Mouse (Mus musculus): ENCODE measurements around the gene Gm45062. TPM values are rescaled to one million over a fixed set of nuclear protein-coding genes. Genes with fewer than 3 reads are reported as not detected.
"Not testable (repeated sequence)": the region's sequence is repeated elsewhere in the genome, so short reads cannot be mapped to it uniquely, and the experiment has no call there.

Gene Gm45062
- polyA plus RNA-seq, 1 experiment = 0.58 TPM

- Histone ChIP-seq H3K36me3 (ENCODE audit: control insufficient read depth, insufficient read depth, low read length) (peaks cover under 1% of the 10 kb centered on the region), H3K4me3 (ENCODE audit: control insufficient read depth, insufficient read depth, low read length) (no peak overlapping the region), H3K27ac (ENCODE audit: control insufficient read depth, insufficient read depth, low read length) (no peak overlapping the region), H3K27me3 (ENCODE audit: control insufficient read depth, insufficient read depth, low read length) (no peaks in the 10 kb centered on the region), H3K4me1 (replicated peaks; ENCODE audit: control insufficient read depth, insufficient read depth, low read length) (peaks cover 10% of the 10 kb centered on the region)
- 99% methylated on average over 4 of the region's 4 CpGs for WGBS
- DNase-seq = no peak
- TF ChIP-seq CTCF (IDR thresholded peaks at IDR 0.05; ENCODE audit: borderline replicate concordance, control insufficient read depth, extremely low read depth, insufficient read depth, low read length, poor library complexity) (no peak), POLR2A (IDR thresholded peaks at IDR 0.05; ENCODE audit: control insufficient read depth, extremely low read depth, insufficient read depth, low read length, poor library complexity) (no peak)
Measured at GRCm38 (mm10) chr6:8521231-8521630, 262.0 kb downstream of the Gm45062 start.

GRCm38 (mm10) chr6:8524717-8525116 lies 265.5 kb downstream of the Gm45062 start:
- H3K4me1 ChIP-seq (replicated peaks; ENCODE audit: control insufficient read depth, insufficient read depth, low read length) = peaks cover 6% of the 10 kb centered on the region
- DNase-seq = no peak
- no peaks in the 10 kb centered on the region for H3K27me3 ChIP-seq (ENCODE audit: control insufficient read depth, insufficient read depth, low read length)
- no peaks in the 10 kb centered on the region; the same call in 1 of the 2 replicates for H3K36me3 ChIP-seq (ENCODE audit: control insufficient read depth, insufficient read depth, low read length)
- WGBS = 60% methylated on average over 5 of the region's 5 CpGs
- no peak overlapping the region for H3K4me3 ChIP-seq (ENCODE audit: control insufficient read depth, insufficient read depth, low read length)
- H3K27ac ChIP-seq (ENCODE audit: control insufficient read depth, insufficient read depth, low read length) = no peak overlapping the region
- no peak for TF ChIP-seq CTCF (IDR thresholded peaks at IDR 0.05; ENCODE audit: borderline replicate concordance, control insufficient read depth, extremely low read depth, insufficient read depth, low read length, poor library complexity)
- no peak for TF ChIP-seq POLR2A (IDR thresholded peaks at IDR 0.05; ENCODE audit: control insufficient read depth, extremely low read depth, insufficient read depth, low read length, poor library complexity)

GRCm38 (mm10) chr6:8531104-8531894 lies 272.0 kb downstream of the Gm45062 start:
- Histone ChIP-seq H3K36me3 (ENCODE audit: control insufficient read depth, insufficient read depth, low read length) (0 out of 2 replicates have a peak, but pooled peaks cover 4% of the 10 kb centered on the region), H3K4me1 (replicated peaks; ENCODE audit: control insufficient read depth, insufficient read depth, low read length) (peaks cover 2% of the 10 kb centered on the region; the same call in 1 of the 2 replicates), H3K4me3 (ENCODE audit: control insufficient read depth, insufficient read depth, low read length) (no peak overlapping the region), H3K27ac (ENCODE audit: control insufficient read depth, insufficient read depth, low read length) (no peak overlapping the region), H3K27me3 (ENCODE audit: control insufficient read depth, insufficient read depth, low read length) (no peaks in the 10 kb centered on the region)
- TF ChIP-seq POLR2A (IDR thresholded peaks at IDR 0.05; ENCODE audit: control insufficient read depth, extremely low read depth, insufficient read depth, low read length, poor library complexity) = no peak
- TF ChIP-seq CTCF (IDR thresholded peaks at IDR 0.05; ENCODE audit: borderline replicate concordance, control insufficient read depth, extremely low read depth, insufficient read depth, low read length, poor library complexity) = no peak
- DNase-seq = no peak
- whole genome bisulfite sequencing = 91% methylated on average over 4 of the region's 4 CpGs

- no peaks in the 10 kb centered on the region for H3K36me3 ChIP-seq (ENCODE audit: control insufficient read depth, insufficient read depth, low read length)
Measured at GRCm38 (mm10) chr6:8536944-8537343, 277.7 kb downstream of the Gm45062 start.

DNA sequence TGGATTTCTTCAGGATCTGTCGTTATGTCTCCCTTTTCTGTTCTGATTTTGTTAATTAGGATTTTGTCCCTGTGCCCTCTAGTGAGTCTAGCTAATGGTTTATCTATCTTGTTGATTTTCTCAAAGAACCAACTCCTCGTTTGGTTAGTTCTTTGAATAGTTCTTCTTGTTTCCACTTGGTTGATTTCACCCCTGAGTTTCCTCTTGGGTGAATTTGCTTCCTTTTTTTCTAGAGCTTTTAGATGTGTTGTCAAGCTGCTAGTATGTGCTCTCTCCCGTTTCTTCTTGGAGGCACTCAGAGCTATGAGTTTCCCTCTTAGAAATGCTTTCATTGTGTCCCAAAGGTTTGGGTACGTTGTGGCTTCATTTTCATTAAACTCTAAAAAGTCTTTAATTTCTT lies 282.3 kb downstream of the Gm45062 start:
- not testable (repeated sequence) for H3K27ac ChIP-seq (ENCODE audit: control insufficient read depth, insufficient read depth, low read length); H3K27me3 ChIP-seq (ENCODE audit: control insufficient read depth, insufficient read depth, low read length); H3K4me3 ChIP-seq (ENCODE audit: control insufficient read depth, insufficient read depth, low read length); DNase-seq; H3K4me1 ChIP-seq (replicated peaks; ENCODE audit: control insufficient read depth, insufficient read depth, low read length)
- peaks cover 16% of the 10 kb centered on the region for H3K36me3 ChIP-seq (ENCODE audit: control insufficient read depth, insufficient read depth, low read length)
- WGBS = 86% methylated on average over 4 of the region's 4 CpGs

More at GRCm38 (mm10) chr6:8536944-8537343, 277.7 kb downstream of the Gm45062 start:
- TF ChIP-seq POLR2A (IDR thresholded peaks at IDR 0.05; ENCODE audit: control insufficient read depth, extremely low read depth, insufficient read depth, low read length, poor library complexity) = no peak
- TF ChIP-seq CTCF (IDR thresholded peaks at IDR 0.05; ENCODE audit: borderline replicate concordance, control insufficient read depth, extremely low read depth, insufficient read depth, low read length, poor library complexity) = no peak
- no peaks in the 10 kb centered on the region for H3K4me1 ChIP-seq (replicated peaks; ENCODE audit: control insufficient read depth, insufficient read depth, low read length)
- 94% methylated on average over 2 of the region's 2 CpGs for WGBS
- no peak overlapping the region for H3K27ac ChIP-seq (ENCODE audit: control insufficient read depth, insufficient read depth, low read length)
- no peak for DNase-seq
- no peak overlapping the region for H3K4me3 ChIP-seq (ENCODE audit: control insufficient read depth, insufficient read depth, low read length)
- H3K27me3 ChIP-seq (ENCODE audit: control insufficient read depth, insufficient read depth, low read length) = no peaks in the 10 kb centered on the region

DNA sequence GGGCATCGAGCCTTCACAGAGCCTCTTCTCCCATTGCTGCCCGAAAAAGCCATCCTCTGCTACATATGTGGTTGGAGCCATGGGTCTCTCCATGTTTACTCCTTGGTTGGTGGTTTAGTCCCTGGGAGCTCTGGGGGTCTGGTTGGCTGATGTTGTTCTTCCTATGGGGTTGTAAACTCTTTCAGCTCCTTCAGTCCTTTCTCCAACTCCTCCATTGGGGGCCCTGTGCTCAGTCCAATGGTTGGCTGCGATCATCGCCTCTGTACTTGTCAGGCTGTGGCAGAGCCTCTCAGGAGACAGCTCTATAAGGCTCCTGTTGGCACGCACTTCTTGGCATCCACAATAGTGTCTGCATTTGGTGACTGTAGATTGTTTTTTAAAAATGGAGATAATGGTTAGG lies 285.6 kb downstream of the Gm45062 start:
- peaks cover 2% of the 10 kb centered on the region; the same call in 1 of the 2 replicates for H3K4me1 ChIP-seq (replicated peaks; ENCODE audit: control insufficient read depth, insufficient read depth, low read length)
- H3K27ac ChIP-seq (ENCODE audit: control insufficient read depth, insufficient read depth, low read length) = no peak overlapping the region
- no peaks in the 10 kb centered on the region for H3K27me3 ChIP-seq (ENCODE audit: control insufficient read depth, insufficient read depth, low read length)
- DNase-seq = no peak
- no peak for TF ChIP-seq POLR2A (IDR thresholded peaks at IDR 0.05; ENCODE audit: control insufficient read depth, extremely low read depth, insufficient read depth, low read length, poor library complexity)
- no peak for TF ChIP-seq CTCF (IDR thresholded peaks at IDR 0.05; ENCODE audit: borderline replicate concordance, control insufficient read depth, extremely low read depth, insufficient read depth, low read length, poor library complexity)
- 97% methylated on average over 5 of the region's 5 CpGs for WGBS
- no peak overlapping the region for H3K4me3 ChIP-seq (ENCODE audit: control insufficient read depth, insufficient read depth, low read length)
- H3K36me3 ChIP-seq (ENCODE audit: control insufficient read depth, insufficient read depth, low read length) = peaks cover 27% of the 10 kb centered on the region

Measured in thymus, adult 2 months (tissue).